ENCODE assay signal across 16 mouse cellular contexts in genomic region chr10:116476559-116476958, GRCm38 (mm10). TPM values are rescaled to one million over a fixed set of nuclear protein-coding genes. Genes with fewer than 3 reads are reported as not detected.
"Had no signal": no experiment of that assay in that cellular context is flagged by ENCODE, and none has a peak within 500 bp of the region (broad histone marks: within the 10 kb centered on the region; RNA-seq: fewer than 3 reads in every experiment).

No protein-coding gene starts in this region.

- H3K27ac ChIP-seq: liver, embryonic 15.5 days; lung, embryonic 15.5 days; macrophage; midbrain, embryonic 13.5 days; midbrain, embryonic 15.5 days; neural tube, embryonic 12.5 days had no signal

- ATAC-seq: liver, postnatal 0 days; lung, postnatal 0 days; midbrain, embryonic 13.5 days; midbrain, embryonic 15.5 days had no signal

- H3K4me3 ChIP-seq: liver, embryonic 15.5 days; lung, embryonic 15.5 days; midbrain, embryonic 13.5 days; midbrain, embryonic 15.5 days; neural tube, embryonic 12.5 days had no signal

- H3K9me3 ChIP-seq: lung, embryonic 15.5 days; midbrain, embryonic 13.5 days; midbrain, embryonic 15.5 days had no signal

- H3K9ac ChIP-seq: liver, embryonic 15.5 days; liver, postnatal 0 days; lung, embryonic 15.5 days; midbrain, embryonic 13.5 days; midbrain, embryonic 15.5 days; neural tube, embryonic 12.5 days had no signal

- DNase-seq: liver, postnatal 0 days; lung, adult 2 months; lung, postnatal 14 days; lung, postnatal 36 days; right cerebral cortex, postnatal 14 days; thymus, adult 18-20 months; thymus, postnatal 14 days; thymus, postnatal 36 days had no signal

- H3K36me3 ChIP-seq: liver, embryonic 15.5 days; lung, embryonic 15.5 days; midbrain, embryonic 13.5 days; midbrain, embryonic 15.5 days; neural tube, embryonic 12.5 days had no signal

- H3K27me3 ChIP-seq: midbrain, embryonic 15.5 days; neural tube, embryonic 12.5 days had no signal

RNA-seq across cellular contexts. Expression of gene Kcnmb4, which starts 2.9 kb away (rescaled TPM):
- total RNA-seq: monocyte, adult 5-6 weeks had no signal
- polyA plus RNA-seq: liver, postnatal 0 days; macrophage had no signal
